Mouse (Mus musculus) intestine, postnatal 0 days (tissue): ENCODE data around the gene Osbp. TPM values are rescaled to one million over a fixed set of nuclear protein-coding genes. Genes with fewer than 3 reads are reported as not detected.

Experiments used
- ATAC-seq: fragments of 200-750 bp; cut with Nextera tagmentation; 2 replicates; pipeline ENCODE4 v1.8.0; 2017; ENCODE audit warnings: mild to moderate bottlenecking, moderate TSS enrichment, moderate library complexity
- H3K27ac ChIP-seq: fragments of 300-500 bp; sonication (generic); 2 replicates; pipeline ENCODE4 v1.5.1; 2014; ENCODE audit warnings: mild to moderate bottlenecking, low read depth, low read length, moderate library complexity
- H3K27me3 ChIP-seq: fragments of 300-500 bp; sonication (generic); replicated peaks from 2 replicates; pipeline ENCODE4 v1.6.1; 2014; ENCODE audit warnings: low read length, mixed read lengths; ENCODE audit not compliant: control insufficient read depth, insufficient read depth
- H3K36me3 ChIP-seq: fragments of 300-500 bp; sonication (generic); 2 replicates; pipeline ENCODE4 v1.6.1; 2014; ENCODE audit warnings: mild to moderate bottlenecking, moderate library complexity; ENCODE audit not compliant: control insufficient read depth, insufficient read depth
- H3K4me1 ChIP-seq: fragments of 300-500 bp; sonication (generic); replicated peaks from 2 replicates; pipeline ENCODE4 v1.6.1; 2014; ENCODE audit warnings: antibody characterized with exemption, low read length, mixed read lengths; ENCODE audit not compliant: control insufficient read depth, insufficient read depth
- H3K4me2 ChIP-seq: fragments of 300-500 bp; sonication (generic); replicated peaks from 2 replicates; pipeline ENCODE4 v1.6.1; 2014; ENCODE audit warnings: low read depth, mild to moderate bottlenecking, moderate library complexity
- H3K4me3 ChIP-seq: fragments of 300-500 bp; sonication (generic); 2 replicates; pipeline ENCODE4 v1.5.1; 2014; ENCODE audit warnings: low read depth, low read length
- H3K9ac ChIP-seq: fragments of 300-500 bp; sonication (generic); 2 replicates; pipeline ENCODE4 v1.6.1; 2014; ENCODE audit warnings: mild to moderate bottlenecking, low read depth, low read length
- H3K9me3 ChIP-seq: fragments of 300-500 bp; sonication (generic); 2 replicates; pipeline ENCODE4 v1.6.1; 2016; ENCODE audit warnings: mixed run types; ENCODE audit not compliant: control insufficient read depth
- CTCF ChIP-seq: sonication (generic); IDR thresholded peaks from 2 replicates; pipeline ENCODE4 v1.5.1; 2016; ENCODE audit warnings: low read depth, mild to moderate bottlenecking, control low read depth, antibody characterized with exemption, moderate library complexity
- WGBS: fragments of 180-500 bp; shearing (Covaris S2); extraction: QIAGEN DNeasy Blood & Tissue Kit; methylation state at CpG from one replicate; pipeline ENCODE4 v1.1.7; 2014; 5-methylcytosine and 5-hydroxymethylcytosine counted together
- microRNA-seq: library from miRNA; unstranded; fragments of <30 nt; microRNA quantifications from one replicate; pipeline ENCODE4, GENCODE M21; 2016
- polyA plus RNA-seq: library from polyadenylated mRNA; unstranded; fragments of >200 nt; fragmentation: Nextera tagmentation; extraction: Ambion mirVana; gene quantifications from 2 replicates; pipeline ENCODE4 v1.2.1, GENCODE M21; 2015

Gene Osbp
- polyA plus RNA-seq, 1 experiment from 2014 or later, result 6.2 TPM

DNA sequence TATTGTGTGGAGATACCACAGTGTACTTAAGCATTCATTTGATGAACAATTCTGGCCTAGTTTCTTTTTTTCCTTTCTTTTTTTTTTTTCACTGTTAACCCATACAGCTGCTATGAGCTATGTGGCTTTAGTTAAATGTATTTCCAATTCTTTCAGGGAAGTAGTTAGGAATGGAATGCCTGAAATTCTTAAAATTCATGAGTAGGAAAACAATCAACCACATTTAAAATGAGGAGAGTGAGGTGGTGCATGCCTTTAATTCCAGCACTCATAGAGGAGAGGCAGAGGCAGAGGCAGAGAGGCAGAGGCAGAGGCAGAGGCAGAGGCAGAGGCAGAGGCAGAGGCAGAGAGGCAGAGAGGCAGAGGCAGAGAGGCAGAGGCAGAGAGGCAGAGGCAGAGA lies 72.0 kb downstream of the Osbp start:
- Histone ChIP-seq H3K9ac (no peak overlapping the region), H3K4me3 (no peak overlapping the region), H3K27me3 (no peaks in the 10 kb centered on the region), H3K36me3 (no peaks in the 10 kb centered on the region), H3K9me3 (no peaks in the 10 kb centered on the region), H3K4me1 (no peaks in the 10 kb centered on the region), H3K4me2 (no peak overlapping the region), H3K27ac (no peak overlapping the region)
- ATAC-seq, result no peak
- TF ChIP-seq CTCF, result no peak

GRCm38 (mm10) chr19:12041217-12041616 lies 75.5 kb downstream of the Osbp start, which contains the start of gene Olfr1423:
TSS of gene Olfr1423 (minus strand) at chr19:12041317.
- TF ChIP-seq CTCF, result no peak
- no peak for ATAC-seq
- Histone ChIP-seq H3K36me3 (no peaks in the 10 kb centered on the region), H3K27me3 (no peaks in the 10 kb centered on the region), H3K27ac (no peak within 1 kb of the TSS), H3K4me3 (no peak within 1 kb of the TSS), H3K9me3 (no peaks in the 10 kb centered on the region), H3K4me1 (no peaks in the 10 kb centered on the region), H3K4me2 (no peak within 1 kb of the TSS), H3K9ac (no peak within 1 kb of the TSS)
- WGBS, result 50% methylated on average over 2 of the region's 2 CpGs

DNA sequence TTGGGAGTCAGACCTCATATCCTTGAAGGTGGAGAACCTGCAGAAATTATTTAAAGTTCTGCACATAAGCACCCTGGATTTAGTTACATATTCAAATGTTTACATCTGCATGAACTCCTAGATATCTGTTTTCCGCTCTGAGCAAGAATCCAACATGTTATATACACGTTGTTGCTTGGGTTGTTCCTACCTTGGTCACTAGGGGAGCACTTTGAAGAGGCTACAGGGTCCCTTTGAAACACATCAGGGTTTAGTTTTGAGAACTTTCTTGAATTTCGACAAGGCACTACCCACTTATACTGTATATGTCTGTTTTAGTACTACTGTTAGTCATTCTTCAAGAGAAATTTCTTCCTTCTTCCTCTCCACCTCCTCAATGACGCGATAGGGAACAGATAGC lies 77.4 kb downstream of the Osbp start:
- H3K9me3 ChIP-seq, result no peaks in the 10 kb centered on the region
- no peak overlapping the region for H3K4me3 ChIP-seq
- no peak overlapping the region for H3K9ac ChIP-seq
- no peak overlapping the region for H3K27ac ChIP-seq
- H3K4me2 ChIP-seq, result no peak overlapping the region
- TF ChIP-seq CTCF, result no peak
- H3K27me3 ChIP-seq, result no peaks in the 10 kb centered on the region
- no peaks in the 10 kb centered on the region for H3K36me3 ChIP-seq
- no peaks in the 10 kb centered on the region for H3K4me1 ChIP-seq
- no peak for ATAC-seq
- 92% methylated on average over 5 of the region's 5 CpGs for WGBS

Small RNA genes within 50 kb of the gene (microRNA-seq; reads per million reads assigned to microRNA genes)
- 4.9 reads per million, percentile 12 among the genes with 10 or more reads in this experiment for gene Mir6994

Other genes starting within 250 kb of the Osbp start
- gene Gif, start 218.4 kb upstream of the Osbp start, polyA plus RNA-seq, result not detected in 2 replicates
- gene Mrpl16, start 195.6 kb upstream of the Osbp start, polyA plus RNA-seq, result 54.0 and 54.7 TPM in 2 replicates
- 125 and 137 TPM in 2 replicates for gene Stx3, start 146.5 kb upstream of the Osbp start, polyA plus RNA-seq
- 0.08 TPM in 1 of 2 replicates, not detected in the other for gene Olfr1417, start 126.7 kb upstream of the Osbp start, polyA plus RNA-seq
- not detected in 2 replicates for gene Olfr1418, start 104.9 kb upstream of the Osbp start, polyA plus RNA-seq
- gene Olfr1419, start 90.8 kb upstream of the Osbp start, polyA plus RNA-seq, result not detected in 2 replicates
- 0.05 TPM in 1 of 2 replicates, not detected in the other for gene Olfr1420, start 79.4 kb upstream of the Osbp start, polyA plus RNA-seq
- gene Patl1, start 53.5 kb upstream of the Osbp start, polyA plus RNA-seq, result 8.4 and 9.3 TPM in 2 replicates
- gene Olfr1423, start 75.4 kb downstream of the Osbp start, polyA plus RNA-seq, result not detected in 2 replicates
- gene Olfr1424, start 96.7 kb downstream of the Osbp start, polyA plus RNA-seq, result not detected in 2 replicates
- gene Olfr1425, start 111.8 kb downstream of the Osbp start, polyA plus RNA-seq, result not detected in 2 replicates
- gene Olfr1426, start 126.1 kb downstream of the Osbp start, polyA plus RNA-seq, result not detected in 2 replicates
- not detected in 2 replicates for gene Olfr1427, start 137.4 kb downstream of the Osbp start, polyA plus RNA-seq
- not detected in 2 replicates for gene Olfr1428, start 150.0 kb downstream of the Osbp start, polyA plus RNA-seq
- not detected in 2 replicates for gene Olfr76, start 157.3 kb downstream of the Osbp start, polyA plus RNA-seq
- 0.05 TPM in 1 of 2 replicates, not detected in the other for gene Olfr1555-ps1, start 204.2 kb downstream of the Osbp start, polyA plus RNA-seq
- not detected in 2 replicates for gene Olfr1431, start 234.7 kb downstream of the Osbp start, polyA plus RNA-seq